Mouse (Mus musculus) forebrain, embryonic 15.5 days (tissue): ENCODE measurements at regions not wholly inside any gene's neighbourhood (a gene's known extent, or its start where the extent isn't known, plus 50 kb on each side); places are given as distances from the start of the nearest gene placed in this dataset.

Experiments
- ATAC-seq: fragments of 200-750 bp; cut with Nextera tagmentation; replicated peaks from 2 replicates; pipeline ENCODE4 v1.8.0; 2017; ENCODE audit warnings: mild to moderate bottlenecking, moderate TSS enrichment, moderate library complexity
- H3K27ac ChIP-seq: fragments of 300-500 bp; sonication (generic); replicated peaks from 2 replicates; pipeline ENCODE4 v1.5.1; 2015; ENCODE audit warnings: mild to moderate bottlenecking, inconsistent platforms
- H3K27me3 ChIP-seq: fragments of 300-500 bp; sonication (generic); 2 replicates; pipeline ENCODE4 v1.6.1; 2015; ENCODE audit warnings: inconsistent platforms
- H3K36me3 ChIP-seq: fragments of 300-500 bp; sonication (generic); 2 replicates; pipeline ENCODE4 v1.6.1; 2015; ENCODE audit warnings: mild to moderate bottlenecking, inconsistent platforms
- H3K4me1 ChIP-seq: fragments of 300-500 bp; sonication (generic); 2 replicates; pipeline ENCODE4 v1.6.1; 2015; ENCODE audit warnings: inconsistent platforms
- H3K4me2 ChIP-seq: fragments of 300-500 bp; sonication (generic); replicated peaks from 2 replicates; pipeline ENCODE4 v1.6.1; 2015; ENCODE audit warnings: mild to moderate bottlenecking, inconsistent platforms
- H3K4me3 ChIP-seq: fragments of 300-500 bp; sonication (generic); 2 replicates; pipeline ENCODE4 v1.5.1; 2015; ENCODE audit warnings: mild to moderate bottlenecking, inconsistent platforms
- H3K9ac ChIP-seq: fragments of 300-500 bp; sonication (generic); replicated peaks from 2 replicates; pipeline ENCODE4 v1.6.1; 2015; ENCODE audit warnings: mild to moderate bottlenecking, inconsistent platforms
- H3K9me3 ChIP-seq: fragments of 300-500 bp; sonication (generic); 2 replicates; pipeline ENCODE4 v1.6.1; 2016; ENCODE audit warnings: inconsistent platforms
- WGBS: fragments of 180-500 bp; shearing (Covaris S2); methylation state at CpG from one replicate; pipeline ENCODE4 v1.1.7; 2015; ENCODE audit warnings: mixed read lengths; 5-methylcytosine and 5-hydroxymethylcytosine counted together

DNA sequence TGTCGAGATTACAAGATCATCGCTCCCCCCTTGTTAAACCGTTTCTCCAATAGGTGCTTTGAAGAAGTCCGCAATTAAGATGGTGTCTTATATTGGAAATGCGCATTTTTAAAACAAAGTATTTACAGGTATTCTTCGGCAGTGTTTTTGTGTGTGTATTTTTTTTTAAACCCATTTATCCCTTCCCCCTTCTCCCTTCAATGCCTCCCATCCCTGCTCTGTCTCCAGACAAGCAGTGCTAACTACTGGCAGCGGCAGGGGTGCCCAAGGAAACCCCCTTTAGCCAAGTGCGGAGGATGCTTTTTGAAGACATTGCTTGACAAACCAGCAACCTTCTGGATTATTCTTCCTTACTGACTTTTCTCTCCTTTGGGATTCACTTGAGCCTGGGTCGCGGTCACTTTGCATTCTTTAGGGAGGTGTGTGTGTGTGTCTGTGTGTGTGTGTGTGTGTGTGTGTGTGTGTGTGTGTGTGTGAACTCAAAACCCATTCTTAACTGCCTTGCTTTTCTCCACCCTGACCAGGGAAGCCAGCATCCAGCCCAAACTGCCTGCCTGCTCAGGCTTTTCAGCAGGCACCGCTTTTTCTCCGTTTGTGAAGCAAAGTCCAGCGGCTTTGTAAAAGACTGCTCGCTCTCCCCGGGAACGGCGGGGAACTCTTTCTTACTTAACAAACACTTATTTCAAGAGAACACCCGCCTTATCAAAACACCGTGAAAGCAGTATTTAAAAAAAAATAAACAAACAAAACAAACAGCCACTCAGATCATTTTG lies 368.5 kb downstream of the Vrk1 start:
- no peak for ATAC-seq
- WGBS: 5% methylated on average over 19 of the region's 19 CpGs
- Histone ChIP-seq H3K9ac (peak overlapping the region; percentile 37), H3K36me3 (no peaks in the 10 kb centered on the region), H3K4me1 (peaks cover 65% of the 10 kb centered on the region), H3K4me3 (peak overlapping the region; percentile 21), H3K27me3 (no peaks in the 10 kb centered on the region), H3K4me2 (peak overlapping the region; percentile 43), H3K9me3 (no peaks in the 10 kb centered on the region), H3K27ac (peak overlapping the region; percentile 87)

- Histone ChIP-seq H3K4me2 (peak overlapping the region; percentile 43), H3K4me1 (peaks cover 65% of the 10 kb centered on the region), H3K27me3 (no peaks in the 10 kb centered on the region; the same call in 1 of the 2 replicates), H3K27ac (peak overlapping the region; percentile 87), H3K36me3 (no peaks in the 10 kb centered on the region), H3K9me3 (no peaks in the 10 kb centered on the region), H3K9ac (peak overlapping the region; percentile 37), H3K4me3 (peak overlapping the region; percentile 21)
- WGBS: 1% methylated on average over 14 of the region's 14 CpGs
- ATAC-seq: peak; percentile 51
Observed at GRCm38 (mm10) chr12:106379151-106379594, 369.1 kb downstream of the Vrk1 start.

DNA sequence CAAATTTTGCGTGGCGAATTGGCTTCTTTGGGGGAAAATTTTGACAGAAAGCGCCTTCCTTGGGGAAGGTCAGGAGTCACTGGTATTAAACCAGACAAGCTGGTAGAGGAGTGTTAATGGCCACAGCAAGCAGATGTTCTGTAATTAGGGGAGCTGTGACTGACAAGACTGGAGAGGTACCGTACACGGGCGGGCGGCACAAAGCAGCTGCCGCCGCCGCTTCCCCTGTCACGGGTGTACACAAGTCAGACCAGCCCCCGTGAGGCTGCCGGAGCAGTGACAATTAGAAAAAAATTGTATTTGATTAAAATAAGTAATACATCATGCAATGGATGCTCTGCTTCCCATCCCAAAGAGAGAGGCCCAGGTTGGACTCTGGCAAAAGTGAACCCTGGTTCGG lies 369.8 kb downstream of the Vrk1 start:
- Histone ChIP-seq H3K9ac (no peak overlapping the region), H3K27ac (peak overlapping the region; percentile 87), H3K4me1 (peaks cover 61% of the 10 kb centered on the region), H3K4me2 (no peak overlapping the region), H3K9me3 (no peaks in the 10 kb centered on the region), H3K27me3 (no peaks in the 10 kb centered on the region; the same call in 1 of the 2 replicates), H3K36me3 (no peaks in the 10 kb centered on the region), H3K4me3 (no peak overlapping the region)
- no peak for ATAC-seq
- 29% methylated on average over 14 of the region's 14 CpGs for WGBS

GRCm38 (mm10) chr12:106381821-106382220 lies 371.8 kb downstream of the Vrk1 start:
- no peaks in the 10 kb centered on the region for H3K9me3 ChIP-seq
- 72% methylated on average over 15 of the region's 15 CpGs for WGBS
- ATAC-seq: no peak
- no peak overlapping the region for H3K9ac ChIP-seq
- peak overlapping the region; percentile 59 for H3K27ac ChIP-seq
- no peaks in the 10 kb centered on the region; the same call in 1 of the 2 replicates for H3K27me3 ChIP-seq
- H3K4me1 ChIP-seq: peaks cover 41% of the 10 kb centered on the region
- H3K36me3 ChIP-seq: no peaks in the 10 kb centered on the region
- H3K4me3 ChIP-seq: no peak overlapping the region
- H3K4me2 ChIP-seq: no peak overlapping the region

DNA sequence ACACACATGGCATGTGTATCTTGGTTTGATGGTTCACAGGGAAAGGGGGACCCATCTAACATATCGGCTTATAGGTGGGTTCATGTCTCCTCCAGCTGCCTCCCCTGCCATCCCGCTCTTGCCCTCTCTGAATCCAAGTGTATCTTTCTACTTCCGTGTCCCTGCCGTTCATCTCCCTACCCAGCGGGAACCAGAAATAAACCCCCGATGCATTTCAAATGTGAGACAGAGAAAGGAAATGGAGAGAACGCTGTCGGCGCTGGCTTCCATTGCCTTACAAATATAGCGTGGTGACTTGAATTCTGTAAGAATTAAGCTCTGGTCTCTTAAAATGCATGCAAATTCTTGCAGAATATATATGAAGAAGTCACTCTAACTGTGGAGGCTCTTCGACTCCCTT lies 379.2 kb downstream of the Vrk1 start:
- no peak for ATAC-seq
- Histone ChIP-seq H3K9ac (no peak overlapping the region), H3K4me2 (no peak overlapping the region), H3K27me3 (no peaks in the 10 kb centered on the region; the same call in 1 of the 2 replicates), H3K4me1 (no peaks in the 10 kb centered on the region; the same call in 1 of the 2 replicates), H3K4me3 (no peak overlapping the region), H3K9me3 (no peaks in the 10 kb centered on the region), H3K27ac (no peak overlapping the region), H3K36me3 (no peaks in the 10 kb centered on the region)
- 83% methylated on average over 11 of the region's 11 CpGs for WGBS

GRCm38 (mm10) chr12:106392316-106392715 lies 382.3 kb downstream of the Vrk1 start:
- Histone ChIP-seq H3K27ac (no peak overlapping the region), H3K9ac (no peak overlapping the region), H3K4me2 (no peak overlapping the region), H3K27me3 (no peaks in the 10 kb centered on the region), H3K4me3 (no peak overlapping the region), H3K4me1 (no peaks in the 10 kb centered on the region), H3K9me3 (no peaks in the 10 kb centered on the region), H3K36me3 (no peaks in the 10 kb centered on the region)
- 91% methylated on average over 2 of the region's 2 CpGs for WGBS
- ATAC-seq: no peak

- WGBS: 68% methylated on average over 17 of the region's 17 CpGs
- Histone ChIP-seq H3K27me3 (no peaks in the 10 kb centered on the region), H3K27ac (peak overlapping the region; percentile 69)
Observed at GRCm38 (mm10) chr12:106399085-106399484, 389.1 kb downstream of the Vrk1 start.

GRCm38 (mm10) chr12:106411075-106411474 lies 401.0 kb downstream of the Vrk1 start:
- H3K27ac ChIP-seq: no peak overlapping the region
- no peak overlapping the region for H3K9ac ChIP-seq
- no peak for ATAC-seq
- no peak overlapping the region for H3K4me2 ChIP-seq
- no peaks in the 10 kb centered on the region for H3K9me3 ChIP-seq
- no peaks in the 10 kb centered on the region for H3K4me1 ChIP-seq
- no peaks in the 10 kb centered on the region for H3K27me3 ChIP-seq
- WGBS: 85% methylated on average over 7 of the region's 7 CpGs
- no peak overlapping the region for H3K4me3 ChIP-seq
- H3K36me3 ChIP-seq: no peaks in the 10 kb centered on the region

More at GRCm38 (mm10) chr12:106399085-106399484, 389.1 kb downstream of the Vrk1 start:
- no peak overlapping the region for H3K9ac ChIP-seq
- peak; percentile 70; the same call in 1 of the 2 replicates for ATAC-seq
- peaks cover 6% of the 10 kb centered on the region for H3K4me1 ChIP-seq
- no peaks in the 10 kb centered on the region for H3K36me3 ChIP-seq
- H3K4me3 ChIP-seq: no peak overlapping the region
- H3K9me3 ChIP-seq: no peaks in the 10 kb centered on the region
- H3K4me2 ChIP-seq: no peak overlapping the region

- no peak overlapping the region for H3K27ac ChIP-seq
- peaks cover 10% of the 10 kb centered on the region for H3K4me1 ChIP-seq
- no peak overlapping the region for H3K4me3 ChIP-seq
- no peaks in the 10 kb centered on the region for H3K36me3 ChIP-seq
- no peaks in the 10 kb centered on the region for H3K27me3 ChIP-seq
- no peaks in the 10 kb centered on the region for H3K9me3 ChIP-seq
- no peak overlapping the region for H3K9ac ChIP-seq
- H3K4me2 ChIP-seq: no peak overlapping the region
- WGBS: 89% methylated on average over 4 of the region's 4 CpGs
- ATAC-seq: no peak
Observed at GRCm38 (mm10) chr12:106426631-106427030, 416.6 kb downstream of the Vrk1 start.

- H3K27me3 ChIP-seq: no peaks in the 10 kb centered on the region
- no peaks in the 10 kb centered on the region for H3K36me3 ChIP-seq
- ATAC-seq: no peak; the same call in 1 of the 2 replicates
- 45% methylated on average over 7 of the region's 7 CpGs for WGBS
- H3K4me3 ChIP-seq: no peak overlapping the region
- no peaks in the 10 kb centered on the region for H3K9me3 ChIP-seq
- no peak overlapping the region for H3K4me2 ChIP-seq
- H3K9ac ChIP-seq: no peak overlapping the region
- H3K4me1 ChIP-seq: peaks cover 10% of the 10 kb centered on the region
- H3K27ac ChIP-seq: no peak overlapping the region
Observed at GRCm38 (mm10) chr12:106429991-106430390, 420.0 kb downstream of the Vrk1 start.

DNA sequence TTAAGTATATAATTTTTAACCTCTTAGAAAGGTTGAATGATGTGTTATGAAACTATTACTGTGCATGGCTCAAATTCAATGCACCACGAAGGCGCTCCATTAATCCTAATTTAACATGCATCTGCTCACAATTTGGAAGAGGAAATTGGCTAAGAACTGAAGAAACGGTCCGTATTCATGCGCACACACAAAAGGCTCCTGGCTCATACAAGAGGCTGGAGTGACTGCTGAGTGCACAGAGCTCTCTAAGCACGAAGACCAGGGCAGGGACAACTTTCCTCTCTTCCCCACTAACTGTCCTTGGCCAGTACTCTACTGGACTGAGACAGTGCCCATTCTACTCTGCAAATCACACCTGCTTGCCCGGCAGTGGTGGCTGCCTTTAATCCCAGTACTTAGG lies 435.1 kb downstream of the Vrk1 start:
- H3K4me2 ChIP-seq: no peak overlapping the region
- no peak; the same call in 1 of the 2 replicates for ATAC-seq
- H3K4me3 ChIP-seq: no peak overlapping the region
- H3K9me3 ChIP-seq: no peaks in the 10 kb centered on the region
- H3K4me1 ChIP-seq: peaks cover 23% of the 10 kb centered on the region
- H3K36me3 ChIP-seq: no peaks in the 10 kb centered on the region
- 8% methylated on average over 7 of the region's 7 CpGs for WGBS
- peak overlapping the region; percentile 58 for H3K27ac ChIP-seq
- H3K27me3 ChIP-seq: no peaks in the 10 kb centered on the region
- no peak overlapping the region for H3K9ac ChIP-seq

- H3K27ac ChIP-seq: no peak overlapping the region
- H3K4me2 ChIP-seq: no peak overlapping the region
- no peaks in the 10 kb centered on the region for H3K27me3 ChIP-seq
- H3K9me3 ChIP-seq: no peaks in the 10 kb centered on the region
- H3K9ac ChIP-seq: no peak overlapping the region
- H3K36me3 ChIP-seq: no peaks in the 10 kb centered on the region
- WGBS: 58% methylated on average over 10 of the region's 10 CpGs
- peaks cover 23% of the 10 kb centered on the region for H3K4me1 ChIP-seq
- ATAC-seq: no peak
- H3K4me3 ChIP-seq: no peak overlapping the region
Observed at GRCm38 (mm10) chr12:106445976-106446375, 435.9 kb downstream of the Vrk1 start.
